Mouse (Mus musculus) thymus, adult 2 months (tissue): Measurements from ENCODE around the gene Efna2.

Source experiments
- CTCF ChIP-seq: fragments of 200-500 bp; IDR thresholded peaks from 2 replicates; pipeline ENCODE4 v1.5.1; 2012; ENCODE audit warnings: mild to moderate bottlenecking, control low read depth, low read length, moderate library complexity, borderline replicate concordance; ENCODE audit not compliant: control insufficient read depth, poor library complexity, insufficient read depth; ENCODE audit errors: extremely low read depth
- POLR2A ChIP-seq: fragments of 200-500 bp; IDR thresholded peaks from 2 replicates; pipeline ENCODE4 v1.6.1; 2012; ENCODE audit warnings: mild to moderate bottlenecking, low read length, control low read depth, moderate library complexity; ENCODE audit not compliant: control insufficient read depth, poor library complexity, insufficient read depth; ENCODE audit errors: extremely low read depth

DNA sequence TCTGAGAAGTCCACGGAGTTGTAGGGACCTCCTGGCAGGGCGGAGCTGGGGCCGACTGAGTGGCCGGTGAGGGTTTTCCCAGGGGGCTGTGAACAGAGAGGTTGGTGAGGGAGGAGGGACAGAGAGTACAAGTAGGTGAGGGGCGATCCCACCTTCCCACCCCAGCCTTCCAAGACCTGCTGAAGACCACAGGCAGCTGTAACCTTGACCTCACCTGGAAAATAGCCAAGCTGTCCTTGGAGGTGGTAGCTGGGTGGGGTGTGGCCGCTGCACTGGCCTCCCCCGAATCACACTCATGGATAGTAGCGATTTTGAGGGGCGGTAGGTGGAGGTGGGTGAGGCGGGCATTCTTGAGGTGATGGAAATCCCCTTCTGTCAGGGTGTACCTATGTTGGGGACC is 44.1 kb upstream of the Efna2 start:
- TF ChIP-seq CTCF (no peak), POLR2A (no peak)
